Mouse (Mus musculus): ENCODE measurements around the gene Mblac1.
A peak's percentile ranks its signal among the peaks of the same experiment; 100 is the strongest.
"Not testable (repeated sequence)": the region's sequence is repeated elsewhere in the genome, so short reads cannot be mapped to it uniquely, and the experiment has no call there.

DNA sequence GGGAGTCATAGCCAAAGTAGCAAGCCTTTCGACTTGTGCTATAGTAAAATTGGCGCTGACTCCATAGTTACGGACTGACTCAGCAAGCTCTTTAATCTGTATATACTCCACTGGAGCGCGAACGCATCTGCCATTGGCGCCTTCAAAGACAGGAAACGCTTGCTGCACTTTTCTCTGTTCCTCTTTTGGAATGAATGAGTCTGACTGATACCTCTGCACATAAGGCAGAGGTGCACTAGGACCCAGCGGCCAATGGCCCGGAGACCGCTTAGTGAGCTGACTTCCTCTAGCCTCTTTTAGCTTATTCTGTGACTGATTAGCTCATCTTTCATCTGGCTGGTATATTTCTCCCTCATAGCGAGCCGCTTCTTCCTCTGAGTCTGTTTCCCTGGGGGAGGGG lies 22.5 kb downstream of the Mblac1 start:
- not testable (repeated sequence) for TF ChIP-seq MXI1 (IDR thresholded peaks at IDR 0.05; ENCODE audit: low read depth, low read length); CTCF (conservative IDR thresholded peaks at IDR 0.05 in 1 of 2, IDR thresholded peaks at IDR 0.05 in 1 of 2; ENCODE audit: low read depth in 2 of 2, low read length in 2 of 2); ZMIZ1 (IDR thresholded peaks at IDR 0.05; ENCODE audit: low read depth, low read length); CHD2 (IDR thresholded peaks at IDR 0.05; ENCODE audit: low read length); ZC3H11A (IDR thresholded peaks at IDR 0.05; ENCODE audit: low read depth, low read length); USF1 (IDR thresholded peaks at IDR 0.05; ENCODE audit: low read depth, low read length); JUND (conservative IDR thresholded peaks at IDR 0.05; ENCODE audit: low read depth, low read length); POLR2A (IDR thresholded peaks at IDR 0.05; ENCODE audit: low read depth, low read length); MYC (IDR thresholded peaks at IDR 0.05; ENCODE audit: low read depth, low read length); MAX (IDR thresholded peaks at IDR 0.05; ENCODE audit: low read length)
- peak; percentile 71 for TF ChIP-seq EP300 (IDR thresholded peaks at IDR 0.05; ENCODE audit: low read length)
